Mouse (Mus musculus) liver, embryonic 11.5 days (tissue): Measurements from ENCODE around the gene Pcsk5. TPM values are rescaled to one million over a fixed set of nuclear protein-coding genes. Genes with fewer than 3 reads are reported as not detected.
A peak's percentile ranks its signal among the peaks of the same experiment; 100 is the strongest.

Experiments used
- ATAC-seq: fragments of 200-750 bp; cut with Nextera tagmentation; replicated peaks from 2 replicates; pipeline ENCODE4 v1.8.0; 2017; ENCODE audit warnings: moderate number of reproducible peaks, mild to moderate bottlenecking, moderate TSS enrichment, moderate library complexity; ENCODE audit not compliant: low FRiP score
- DNase-seq: peaks from one replicate; pipeline ENCODE4 v3.0.0-alpha.2; 2017; ENCODE audit warnings: low spot score
- H3K27ac ChIP-seq: fragments of 300-500 bp; sonication (generic); 2 replicates; pipeline ENCODE4 v1.5.1; 2014; ENCODE audit warnings: mild to moderate bottlenecking, low read depth, low read length, control low read depth
- H3K27me3 ChIP-seq: fragments of 300-500 bp; sonication (generic); replicated peaks from 2 replicates; pipeline ENCODE4 v1.6.1; 2014; ENCODE audit warnings: low read length, mixed read lengths; ENCODE audit not compliant: control insufficient read depth, insufficient read depth
- H3K36me3 ChIP-seq: fragments of 300-500 bp; sonication (generic); 2 replicates; pipeline ENCODE4 v1.6.1; 2014; ENCODE audit warnings: mild to moderate bottlenecking, low read length, moderate library complexity, mixed read lengths; ENCODE audit not compliant: control insufficient read depth, insufficient read depth
- H3K4me1 ChIP-seq: fragments of 300-500 bp; sonication (generic); replicated peaks from 2 replicates; pipeline ENCODE4 v1.6.1; 2014; ENCODE audit warnings: low read length, mixed read lengths; ENCODE audit not compliant: control insufficient read depth, insufficient read depth
- H3K4me2 ChIP-seq: fragments of 300-500 bp; sonication (generic); 2 replicates; pipeline ENCODE4 v1.6.1; 2014; ENCODE audit warnings: mild to moderate bottlenecking, control low read depth, moderate library complexity
- H3K4me3 ChIP-seq: fragments of 300-500 bp; sonication (generic); 2 replicates; pipeline ENCODE4 v1.5.1; 2014; ENCODE audit warnings: low read depth, low read length, control low read depth
- H3K9ac ChIP-seq: fragments of 300-500 bp; sonication (generic); 2 replicates; pipeline ENCODE4 v1.6.1; 2014; ENCODE audit warnings: low read depth, low read length, control low read depth
- H3K9me3 ChIP-seq: fragments of 300-500 bp; sonication (generic); 2 replicates; pipeline ENCODE4 v1.6.1; 2016; ENCODE audit warnings: low read length, inconsistent platforms, mixed read lengths; ENCODE audit not compliant: control insufficient read depth
- WGBS: fragments of 180-500 bp; shearing (Covaris S2); extraction: QIAGEN DNeasy Blood & Tissue Kit; methylation state at CpG from one replicate; pipeline ENCODE4 v1.1.7; 2014; 5-methylcytosine and 5-hydroxymethylcytosine counted together
- polyA plus RNA-seq: library from polyadenylated mRNA; unstranded; fragments of >200 nt; fragmentation: Nextera tagmentation; extraction: Ambion mirVana; gene quantifications from 2 replicates; pipeline ENCODE4 v1.2.1, GENCODE M21; 2014

Pcsk5 gene
- polyA plus RNA-seq, 1 experiment from 2014 or later = 4.8 TPM

DNA sequence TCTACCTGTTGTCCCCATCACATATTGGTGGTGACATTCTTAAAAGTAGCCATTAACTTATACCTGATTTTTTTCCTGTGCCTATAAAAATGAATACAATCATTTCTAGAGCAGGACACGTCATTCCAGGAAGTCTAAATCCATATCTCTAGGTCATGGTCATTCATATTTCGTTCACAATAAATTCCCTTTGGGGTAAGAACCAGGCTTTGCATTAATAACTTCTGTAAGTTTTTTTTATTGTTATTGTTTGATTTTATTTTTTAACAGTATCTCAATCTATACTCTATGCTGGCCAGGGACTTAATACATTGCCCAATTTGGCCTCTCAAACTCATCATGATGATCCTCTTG is 408.9 kb downstream of the Pcsk5 start:
- DNase-seq = no peak
- ATAC-seq = no peak
- no peak overlapping the region for H3K27ac ChIP-seq
- no peaks in the 10 kb centered on the region for H3K27me3 ChIP-seq
- 71% methylated on average over 2 of the region's 2 CpGs for WGBS
- no peaks in the 10 kb centered on the region for H3K36me3 ChIP-seq
- H3K9ac ChIP-seq = no peak overlapping the region
- no peaks in the 10 kb centered on the region for H3K4me1 ChIP-seq
- H3K4me3 ChIP-seq = no peak overlapping the region
- H3K4me2 ChIP-seq = no peak overlapping the region
- no peaks in the 10 kb centered on the region for H3K9me3 ChIP-seq

DNA sequence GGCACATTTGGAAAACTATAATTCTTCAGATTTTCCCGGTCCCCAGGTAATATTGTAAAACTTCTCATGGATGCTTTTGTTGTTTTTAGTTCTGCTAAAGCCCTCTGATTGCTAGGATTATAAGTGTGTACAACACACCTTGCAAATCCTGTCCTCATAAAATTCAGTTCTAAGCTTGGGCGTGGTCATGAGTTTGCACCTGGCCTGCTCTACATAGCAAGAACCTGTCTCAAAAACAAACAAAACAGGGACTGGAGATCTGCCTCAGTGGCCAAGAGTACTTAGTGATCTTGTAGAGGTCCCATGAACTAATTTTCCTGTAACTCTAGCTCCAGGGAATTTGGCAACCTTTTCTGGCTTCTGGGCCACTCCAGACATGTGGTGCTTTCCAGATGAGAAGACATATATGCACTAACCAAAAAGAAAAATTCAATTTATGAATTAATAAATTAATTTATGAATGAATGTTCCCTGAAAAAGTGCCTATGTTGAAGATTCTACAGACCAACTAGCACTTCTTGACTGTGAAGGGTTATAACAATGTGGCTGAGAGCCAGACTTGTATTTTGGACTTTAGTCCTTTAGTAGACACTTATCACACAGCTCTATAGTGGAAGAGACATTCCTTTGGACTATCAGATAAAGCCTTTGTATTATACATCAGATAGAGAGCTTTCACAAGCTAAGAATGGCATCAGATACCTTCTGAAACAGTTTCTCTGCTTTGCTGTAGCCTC is 409.4 kb downstream of the Pcsk5 start:
- Histone ChIP-seq H3K9me3 (no peaks in the 10 kb centered on the region), H3K4me2 (no peak overlapping the region), H3K4me3 (no peak overlapping the region), H3K27me3 (no peaks in the 10 kb centered on the region), H3K4me1 (no peaks in the 10 kb centered on the region), H3K27ac (no peak overlapping the region), H3K9ac (no peak overlapping the region), H3K36me3 (no peaks in the 10 kb centered on the region)
- ATAC-seq (no peak), DNase-seq (no peak)
- 84% methylated on average over 2 of the region's 2 CpGs for WGBS

DNA sequence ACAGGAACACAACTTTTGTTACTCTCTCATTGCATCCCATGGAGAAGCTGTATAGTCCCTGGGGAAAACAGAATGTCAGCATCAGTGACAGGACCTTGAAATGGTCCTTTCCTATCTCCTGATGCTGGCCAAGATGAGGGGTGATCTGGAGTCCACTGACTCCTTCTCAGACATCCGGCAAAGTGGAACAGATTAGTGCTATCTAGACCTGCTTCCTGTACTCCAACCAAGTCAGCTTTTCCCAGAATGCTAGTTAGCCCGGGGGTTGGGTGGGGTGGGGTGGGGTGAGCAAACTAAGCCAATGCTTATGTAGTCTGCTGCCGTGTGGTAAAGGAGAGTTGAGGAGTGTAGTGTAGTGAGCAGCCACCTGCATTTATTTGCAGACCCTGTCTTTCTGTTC is 414.1 kb downstream of the Pcsk5 start:
- 37% methylated on average over 3 of the region's 3 CpGs for WGBS
- Histone ChIP-seq H3K9me3 (no peaks in the 10 kb centered on the region), H3K27ac (no peak overlapping the region), H3K9ac (no peak overlapping the region), H3K36me3 (no peaks in the 10 kb centered on the region), H3K4me1 (no peaks in the 10 kb centered on the region), H3K4me3 (no peak overlapping the region), H3K27me3 (no peaks in the 10 kb centered on the region), H3K4me2 (no peak overlapping the region)
- ATAC-seq = no peak
- no peak for DNase-seq

DNA sequence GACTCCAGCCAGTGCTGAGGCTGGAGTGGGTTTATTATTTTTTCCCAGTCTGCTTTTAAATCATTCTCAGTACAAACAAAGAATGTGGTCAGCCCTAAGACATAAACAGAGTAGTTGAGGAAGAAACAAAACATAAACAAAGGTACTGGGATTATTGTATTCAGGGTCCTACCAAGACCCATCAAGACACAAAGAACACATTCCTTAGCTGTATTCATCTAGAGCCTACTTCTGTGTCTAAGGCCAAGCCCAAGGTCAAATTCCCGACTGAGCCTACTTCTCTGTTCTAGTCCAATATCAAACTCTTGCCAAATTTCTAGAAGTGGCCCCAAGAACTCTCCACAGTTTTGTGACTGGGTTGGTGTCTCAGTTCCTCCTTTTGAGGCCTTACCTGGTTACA is 419.6 kb downstream of the Pcsk5 start:
- H3K4me2 ChIP-seq = no peak overlapping the region
- no peaks in the 10 kb centered on the region for H3K36me3 ChIP-seq
- H3K9ac ChIP-seq = no peak overlapping the region
- H3K4me3 ChIP-seq = no peak overlapping the region
- no peaks in the 10 kb centered on the region for H3K9me3 ChIP-seq
- H3K4me1 ChIP-seq = no peaks in the 10 kb centered on the region
- no peaks in the 10 kb centered on the region for H3K27me3 ChIP-seq
- DNase-seq = no peak
- 70% methylated on average over 1 of the region's 1 CpGs for WGBS
- H3K27ac ChIP-seq = no peak overlapping the region
- ATAC-seq = no peak

DNA sequence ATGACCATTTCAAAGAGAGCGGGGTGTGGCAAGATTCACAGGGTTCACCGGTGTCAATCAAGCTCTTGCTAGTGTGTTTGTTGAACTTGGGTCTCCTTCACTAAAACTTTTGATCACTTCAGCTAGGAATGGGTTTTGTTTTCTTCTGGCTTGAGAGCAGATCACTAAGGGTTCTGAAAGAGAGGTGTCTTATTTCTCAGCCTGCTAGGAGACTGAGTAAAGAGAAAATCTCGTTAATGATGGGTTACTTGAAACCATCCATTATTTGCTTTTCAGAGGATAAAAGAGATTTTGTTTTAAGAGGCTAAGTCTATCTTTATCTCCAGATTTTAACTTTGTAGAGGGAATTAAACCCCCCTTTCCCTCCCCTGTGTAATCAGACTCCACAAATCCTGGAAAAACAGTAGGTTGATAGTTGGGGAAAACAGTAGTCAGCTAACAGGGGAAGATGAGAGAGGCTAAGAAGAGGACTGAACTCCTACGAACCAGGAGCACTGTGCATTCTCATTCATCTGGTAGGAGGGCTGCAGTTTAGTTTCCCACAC is 424.4 kb downstream of the Pcsk5 start:
- H3K4me3 ChIP-seq = no peak overlapping the region
- 67% methylated on average over 4 of the region's 4 CpGs for WGBS
- ATAC-seq = no peak
- H3K27ac ChIP-seq = no peak overlapping the region
- DNase-seq = no peak
- H3K27me3 ChIP-seq = no peaks in the 10 kb centered on the region
- H3K36me3 ChIP-seq = no peaks in the 10 kb centered on the region
- no peak overlapping the region for H3K4me2 ChIP-seq
- H3K9ac ChIP-seq = no peak overlapping the region
- H3K4me1 ChIP-seq = no peaks in the 10 kb centered on the region
- no peaks in the 10 kb centered on the region for H3K9me3 ChIP-seq

DNA sequence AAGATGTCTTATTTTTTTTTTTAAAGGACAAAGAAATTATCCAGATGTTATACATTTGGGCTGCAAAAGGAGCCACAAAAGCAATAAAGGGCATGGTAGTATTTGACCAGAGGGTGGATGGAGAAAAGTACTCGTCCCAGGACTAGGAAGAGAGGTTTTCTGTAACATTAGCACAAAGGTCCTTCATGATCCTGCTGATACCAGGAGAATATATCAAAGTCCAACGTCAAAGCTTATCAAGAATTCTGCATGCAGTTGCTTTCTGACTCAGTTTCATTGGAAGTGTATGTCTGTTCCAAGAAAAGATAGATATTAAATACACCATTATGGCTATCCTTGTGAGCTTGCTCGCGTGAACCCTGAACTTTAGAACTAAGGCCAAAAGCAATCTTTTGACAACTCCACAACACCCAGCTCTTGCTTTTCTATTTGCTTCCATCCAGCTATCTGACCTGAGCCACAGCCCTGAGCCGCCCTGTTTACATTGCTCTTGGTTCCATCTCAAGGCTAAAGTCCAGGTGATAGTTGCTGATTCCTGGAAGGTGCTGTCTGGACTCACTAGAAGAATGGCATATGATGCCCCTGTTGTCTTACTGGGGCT is 426.9 kb downstream of the Pcsk5 start:
- WGBS = 54% methylated on average over 5 of the region's 5 CpGs
- peak; percentile 67 for ATAC-seq
- Histone ChIP-seq H3K4me3 (no peak overlapping the region), H3K9me3 (no peaks in the 10 kb centered on the region), H3K9ac (no peak overlapping the region), H3K4me2 (no peak overlapping the region), H3K27ac (no peak overlapping the region), H3K27me3 (no peaks in the 10 kb centered on the region), H3K36me3 (no peaks in the 10 kb centered on the region), H3K4me1 (no peaks in the 10 kb centered on the region)
- DNase-seq = no peak

DNA sequence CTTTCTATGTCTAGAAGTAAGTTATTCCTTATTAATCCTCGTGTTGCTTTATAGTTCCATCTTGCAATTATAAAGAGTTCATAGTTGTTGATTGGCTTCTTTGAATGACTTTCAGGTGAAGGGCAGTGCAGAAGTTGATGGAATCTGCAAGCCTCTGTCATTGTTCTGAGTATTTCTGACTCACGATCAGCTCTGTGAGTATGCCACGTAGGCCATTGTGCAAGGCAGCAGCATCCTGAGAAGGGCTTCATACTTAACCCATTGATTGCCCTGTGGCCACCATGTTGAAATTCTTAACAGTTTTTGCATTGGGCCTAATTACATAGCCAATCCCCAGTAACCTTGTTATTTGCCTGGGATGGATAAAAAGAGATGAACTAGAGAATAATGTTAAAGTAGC is 428.1 kb downstream of the Pcsk5 start:
- no peak for DNase-seq
- no peak overlapping the region for H3K27ac ChIP-seq
- H3K4me2 ChIP-seq = no peak overlapping the region
- H3K27me3 ChIP-seq = no peaks in the 10 kb centered on the region
- H3K9me3 ChIP-seq = no peaks in the 10 kb centered on the region
- H3K4me3 ChIP-seq = no peak overlapping the region
- H3K36me3 ChIP-seq = no peaks in the 10 kb centered on the region
- ATAC-seq = no peak
- 57% methylated on average over 3 of the region's 3 CpGs for whole genome bisulfite sequencing
- no peaks in the 10 kb centered on the region for H3K4me1 ChIP-seq
- H3K9ac ChIP-seq = no peak overlapping the region

DNA sequence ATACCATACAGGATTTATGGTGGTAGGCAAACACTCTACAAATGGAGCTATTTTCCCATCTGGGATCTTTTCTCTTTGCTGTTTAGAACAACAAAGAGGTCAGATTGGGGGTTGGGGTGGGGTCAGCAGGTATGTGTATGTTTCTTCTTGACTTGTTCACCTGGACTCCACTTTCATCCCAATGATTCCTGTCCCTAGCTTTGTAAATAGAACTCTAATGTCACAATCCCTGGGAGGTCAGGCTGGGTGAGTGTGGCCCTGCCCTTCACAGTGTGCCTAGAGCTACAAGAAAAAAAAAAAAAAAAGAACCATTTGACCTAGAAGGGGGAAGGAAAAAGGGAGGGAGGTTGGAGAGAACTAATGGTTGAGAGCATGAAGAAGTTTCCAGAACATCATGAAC is 428.8 kb downstream of the Pcsk5 start:
- Histone ChIP-seq H3K27ac (no peak overlapping the region), H3K4me3 (no peak overlapping the region), H3K4me1 (no peaks in the 10 kb centered on the region), H3K4me2 (no peak overlapping the region), H3K27me3 (no peaks in the 10 kb centered on the region), H3K9ac (no peak overlapping the region), H3K36me3 (no peaks in the 10 kb centered on the region), H3K9me3 (no peaks in the 10 kb centered on the region)
- DNase-seq = no peak
- ATAC-seq = no peak

DNA sequence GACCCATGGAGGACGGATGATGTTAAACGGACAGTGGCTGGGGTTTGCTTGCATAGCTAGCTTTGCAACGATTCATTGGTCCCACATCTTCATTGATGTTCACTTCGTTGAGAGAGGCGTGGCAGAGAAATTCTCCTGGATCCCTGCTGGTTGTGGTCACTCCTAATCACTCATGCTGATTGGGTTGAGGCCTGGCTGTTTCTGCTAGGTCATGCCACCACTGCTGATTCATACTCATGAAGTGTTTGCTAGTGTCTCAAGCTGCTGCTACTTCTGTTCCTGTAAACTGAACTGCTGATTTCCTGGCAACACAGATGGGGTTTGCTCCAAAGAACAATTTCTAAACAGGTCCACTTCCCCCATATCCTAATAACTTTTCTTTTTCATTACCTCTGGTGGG is 430.6 kb downstream of the Pcsk5 start:
- no peak overlapping the region for H3K4me2 ChIP-seq
- DNase-seq (no peak), ATAC-seq (no peak)
- H3K4me1 ChIP-seq = no peaks in the 10 kb centered on the region
- H3K36me3 ChIP-seq = no peaks in the 10 kb centered on the region
- H3K9me3 ChIP-seq = no peaks in the 10 kb centered on the region
- no peak overlapping the region for H3K9ac ChIP-seq
- WGBS = 84% methylated on average over 5 of the region's 5 CpGs
- H3K27ac ChIP-seq = no peak overlapping the region
- H3K4me3 ChIP-seq = no peak overlapping the region
- no peaks in the 10 kb centered on the region for H3K27me3 ChIP-seq
